Mouse (Mus musculus) kidney, postnatal 0 days (tissue): ENCODE measurements around the gene Khnyn. TPM values are rescaled to one million over a fixed set of nuclear protein-coding genes. Genes with fewer than 3 reads are reported as not detected.

Experiments used
- ATAC-seq: fragments of 200-750 bp; cut with Nextera tagmentation; replicated peaks from 2 replicates; pipeline ENCODE4 v1.8.0; 2017; ENCODE audit warnings: low read depth, moderate number of reproducible peaks, moderate TSS enrichment, moderate library complexity; ENCODE audit not compliant: low FRiP score
- DNase-seq: peaks from one replicate; pipeline ENCODE4 v3.0.0-alpha.2; 2016; ENCODE audit warnings: low spot score
- H3K27ac ChIP-seq: fragments of 300-500 bp; sonication (generic); 2 replicates; pipeline ENCODE4 v1.5.1; 2014; ENCODE audit warnings: mild to moderate bottlenecking
- H3K27me3 ChIP-seq: fragments of 300-500 bp; sonication (generic); 2 replicates; pipeline ENCODE4 v1.6.1; 2014; ENCODE audit warnings: low read length, mixed read lengths; ENCODE audit not compliant: insufficient read depth
- H3K36me3 ChIP-seq: fragments of 300-500 bp; sonication (generic); 2 replicates; pipeline ENCODE4 v1.6.1; 2014; ENCODE audit warnings: low read length, mixed read lengths; ENCODE audit not compliant: insufficient read depth
- H3K4me1 ChIP-seq: fragments of 300-500 bp; sonication (generic); replicated peaks from 2 replicates; pipeline ENCODE4 v1.6.1; 2014; ENCODE audit warnings: antibody characterized with exemption, low read length, mixed read lengths; ENCODE audit not compliant: insufficient read depth
- H3K4me2 ChIP-seq: fragments of 300-500 bp; sonication (generic); 2 replicates; pipeline ENCODE4 v1.6.1; 2014; ENCODE audit warnings: mild to moderate bottlenecking, low read length, moderate library complexity, mixed read lengths
- H3K4me3 ChIP-seq: fragments of 300-500 bp; sonication (generic); replicated peaks from 2 replicates; pipeline ENCODE4 v1.5.1; 2014; ENCODE audit warnings: low read depth, low read length
- H3K9ac ChIP-seq: fragments of 300-500 bp; sonication (generic); 2 replicates; pipeline ENCODE4 v1.6.1; 2014; ENCODE audit warnings: low read depth, low read length
- H3K9me3 ChIP-seq: fragments of 300-500 bp; sonication (generic); replicated peaks from 2 replicates; pipeline ENCODE4 v1.6.1; 2016; ENCODE audit warnings: low read length, inconsistent platforms, mixed read lengths
- CTCF ChIP-seq: IDR thresholded peaks from 2 replicates; pipeline ENCODE4 v1.5.1; 2016; ENCODE audit warnings: antibody characterized with exemption, low read depth, mild to moderate bottlenecking, moderate library complexity
- WGBS: fragments of 180-500 bp; shearing (Covaris S2); extraction: QIAGEN DNeasy Blood & Tissue Kit; methylation state at CpG from one replicate; pipeline ENCODE4 v1.1.7; 2014; 5-methylcytosine and 5-hydroxymethylcytosine counted together
- polyA plus RNA-seq: library from polyadenylated mRNA; unstranded; fragments of >200 nt; fragmentation: Nextera tagmentation; extraction: Ambion mirVana; gene quantifications from 2 replicates; pipeline ENCODE4 v1.2.1, GENCODE M21; 2015

The Khnyn gene
- polyA plus RNA-seq, 1 experiment from 2014 or later = 8.1 TPM

DNA sequence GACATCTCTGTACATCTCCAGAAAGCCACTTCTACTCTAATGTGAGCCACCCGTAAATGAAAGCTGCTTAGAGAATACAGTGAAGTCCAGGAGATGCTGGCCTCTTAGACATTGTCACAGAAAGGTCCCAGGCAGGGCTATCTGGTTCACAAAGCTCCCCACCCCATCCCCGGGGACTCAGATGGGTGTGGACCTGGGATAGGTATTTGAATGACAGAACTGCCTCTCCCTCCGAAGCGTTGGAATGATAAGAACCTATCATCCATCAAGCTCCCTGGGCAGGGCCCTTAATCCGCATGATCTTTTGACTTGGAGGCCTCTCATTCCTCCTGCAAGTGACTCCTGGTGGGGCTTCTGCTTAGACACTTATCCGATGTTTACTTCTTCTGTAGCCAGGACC is 33.9 kb upstream of the Khnyn start:
- WGBS = 78% methylated on average over 6 of the region's 6 CpGs
- H3K4me3 ChIP-seq = no peak overlapping the region
- no peak for DNase-seq

DNA sequence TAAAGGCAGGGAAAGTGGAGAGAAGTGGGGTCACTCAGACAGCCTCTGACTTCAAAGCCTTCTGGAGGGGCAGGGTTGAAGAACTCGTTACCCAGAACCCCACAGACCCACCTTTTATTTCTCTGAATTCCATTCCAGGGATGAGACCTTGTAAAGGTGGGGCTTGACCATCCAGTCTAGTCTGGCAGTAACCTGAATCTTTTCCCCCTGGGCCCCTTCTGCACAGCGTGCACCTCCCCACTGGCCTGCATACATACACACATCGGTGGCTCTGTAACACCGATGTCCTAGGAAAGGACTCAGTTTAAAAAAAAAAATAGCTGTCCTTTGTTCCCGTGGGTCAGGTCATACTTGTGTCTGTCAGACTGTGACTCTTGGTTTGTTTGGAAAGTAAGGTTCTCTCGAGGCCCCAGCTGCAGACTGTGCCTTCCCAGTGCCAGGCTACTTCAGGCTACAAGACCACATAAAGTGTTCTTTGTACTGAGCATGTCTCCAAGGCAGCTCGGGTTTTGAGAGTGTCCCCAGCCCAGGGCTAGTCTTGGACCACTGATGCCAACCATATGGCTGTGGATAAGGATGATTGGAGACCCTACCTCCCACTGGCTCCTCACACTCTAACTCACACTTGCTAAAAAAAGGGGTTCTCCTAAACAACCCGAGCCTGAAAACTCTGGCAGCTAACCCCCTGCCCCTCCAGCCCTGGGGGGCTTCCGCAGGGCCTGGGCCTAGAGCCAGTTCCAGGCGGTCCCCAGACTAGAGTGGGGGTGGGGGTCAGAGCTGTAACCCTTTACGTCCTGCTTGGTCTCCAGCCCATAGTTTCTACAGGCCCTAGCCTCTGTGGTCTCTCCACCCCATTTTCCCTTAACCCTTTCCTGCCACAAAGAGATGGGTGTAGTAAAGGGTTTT is 31.8 kb upstream of the Khnyn start:
- Histone ChIP-seq H3K9ac (peak overlapping the region; percentile 68; the same call in 1 of the 2 replicates), H3K9me3 (no peaks in the 10 kb centered on the region), H3K27ac (peak overlapping the region; percentile 89), H3K4me1 (peaks cover 30% of the 10 kb centered on the region), H3K4me3 (0 out of 2 replicates have a peak overlapping the region, but pooled peaks have one; percentile 2), H3K36me3 (no peaks in the 10 kb centered on the region), H3K4me2 (peak overlapping the region; percentile 84), H3K27me3 (no peaks in the 10 kb centered on the region)
- WGBS = under 1% methylated on average over 11 of the region's 11 CpGs
- TF ChIP-seq CTCF = no peak
- DNase-seq = peak; percentile 87
- ATAC-seq = peak; percentile 69

More for the DNA sequence above, 33.9 kb upstream of the Khnyn start:
- Histone ChIP-seq H3K4me2 (no peak overlapping the region), H3K36me3 (no peaks in the 10 kb centered on the region), H3K4me1 (peaks cover 13% of the 10 kb centered on the region), H3K9me3 (no peaks in the 10 kb centered on the region), H3K9ac (no peak overlapping the region), H3K27me3 (no peaks in the 10 kb centered on the region), H3K27ac (no peak overlapping the region)
- no peak for TF ChIP-seq CTCF
- ATAC-seq = no peak

DNA sequence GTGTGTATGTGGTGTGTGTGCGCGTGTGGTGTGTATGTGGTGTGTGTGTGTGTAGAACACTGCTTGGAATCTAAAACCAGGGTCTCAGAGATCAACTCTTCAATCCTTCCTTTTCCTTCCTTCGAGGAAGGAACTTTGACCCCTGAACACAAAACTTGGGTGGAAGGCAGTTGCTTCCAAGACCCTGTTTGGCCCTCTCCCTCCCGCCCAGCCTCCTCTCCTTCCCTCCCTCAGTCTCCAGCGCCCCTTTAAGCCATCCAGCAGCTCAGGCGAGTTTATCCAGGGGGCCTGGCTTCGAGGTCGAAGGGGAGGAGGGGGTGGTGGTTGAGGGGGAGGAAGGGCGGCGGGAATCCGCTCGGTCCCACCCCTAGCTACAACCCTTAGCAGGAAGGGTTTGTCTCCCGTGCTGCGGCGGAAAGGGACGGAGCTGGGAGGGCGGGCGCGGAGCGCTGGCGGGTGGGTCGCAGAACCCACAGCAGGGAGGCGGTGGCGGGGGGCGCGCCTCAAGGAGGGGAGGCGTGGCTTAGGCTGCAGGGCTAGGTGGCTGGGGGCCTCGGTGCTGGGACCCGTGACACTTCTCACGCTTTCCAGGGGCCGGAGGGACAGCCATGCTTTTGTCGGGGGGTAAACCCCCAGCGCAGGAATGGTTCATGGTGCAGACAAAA is 31.0 kb upstream of the Khnyn start, which contains the start of gene Nynrin:
Nynrin (plus strand) TSS at position 390 of the 665 bp plus-strand sequence.
- TF ChIP-seq CTCF = no peak
- Histone ChIP-seq H3K4me1 (peaks cover 32% of the 10 kb centered on the region), H3K27me3 (no peaks in the 10 kb centered on the region), H3K36me3 (no peaks in the 10 kb centered on the region), H3K9me3 (no peaks in the 10 kb centered on the region), H3K9ac (peak within 1 kb of the TSS; percentile 68), H3K4me2 (peak within 1 kb of the TSS; percentile 84), H3K4me3 (peak within 1 kb of the TSS; percentile 69), H3K27ac (peak within 1 kb of the TSS; percentile 89)
- WGBS = 1% methylated on average over 32 of the region's 33 CpGs
- DNase-seq = peak; percentile 93
- ATAC-seq = peak; percentile 79

DNA sequence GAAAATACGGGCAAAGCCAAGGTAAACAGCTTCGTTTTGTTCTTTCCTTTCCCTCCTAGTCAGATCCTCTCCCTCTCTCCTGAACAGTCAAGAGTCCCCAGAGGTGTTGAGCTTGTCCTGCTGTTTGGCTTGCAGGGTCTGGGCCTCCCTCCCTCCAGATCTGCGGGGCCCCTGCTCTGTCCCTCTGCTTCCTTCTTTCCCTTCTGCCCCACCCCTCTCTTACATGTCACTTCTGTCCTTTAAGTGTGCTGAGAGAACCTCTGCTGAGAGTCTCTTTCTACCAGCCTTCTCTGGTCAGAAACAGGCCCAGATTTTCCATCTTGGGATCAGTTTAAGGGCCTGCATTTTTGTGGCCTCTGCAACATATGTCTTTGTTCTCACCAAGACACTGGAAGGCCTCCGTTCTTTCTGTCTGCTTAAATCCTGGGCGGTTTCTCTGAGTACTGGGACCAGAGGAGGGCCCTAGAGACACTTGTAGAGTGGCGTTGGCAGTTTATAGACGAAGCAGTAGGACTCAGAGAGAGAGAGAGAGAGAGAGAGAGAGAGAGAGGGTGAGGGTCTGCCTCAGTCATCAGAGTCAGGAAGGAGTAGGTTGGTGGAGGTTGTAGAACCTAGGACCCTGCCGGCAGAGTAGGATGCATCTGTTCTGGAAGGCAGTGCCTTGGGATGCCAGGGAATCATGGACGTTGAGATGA is 30.2 kb upstream of the Khnyn start:
- Histone ChIP-seq H3K4me2 (peak overlapping the region; percentile 84), H3K9me3 (no peaks in the 10 kb centered on the region), H3K4me1 (peaks cover 32% of the 10 kb centered on the region), H3K27ac (peak overlapping the region; percentile 89), H3K4me3 (peak overlapping the region; percentile 69), H3K27me3 (no peaks in the 10 kb centered on the region), H3K36me3 (no peaks in the 10 kb centered on the region), H3K9ac (peak overlapping the region; percentile 68)
- WGBS = under 1% methylated on average over 9 of the region's 9 CpGs
- ATAC-seq (no peak; the same call in 1 of the 2 replicates), DNase-seq (peak; percentile 64)
- TF ChIP-seq CTCF = no peak

DNA sequence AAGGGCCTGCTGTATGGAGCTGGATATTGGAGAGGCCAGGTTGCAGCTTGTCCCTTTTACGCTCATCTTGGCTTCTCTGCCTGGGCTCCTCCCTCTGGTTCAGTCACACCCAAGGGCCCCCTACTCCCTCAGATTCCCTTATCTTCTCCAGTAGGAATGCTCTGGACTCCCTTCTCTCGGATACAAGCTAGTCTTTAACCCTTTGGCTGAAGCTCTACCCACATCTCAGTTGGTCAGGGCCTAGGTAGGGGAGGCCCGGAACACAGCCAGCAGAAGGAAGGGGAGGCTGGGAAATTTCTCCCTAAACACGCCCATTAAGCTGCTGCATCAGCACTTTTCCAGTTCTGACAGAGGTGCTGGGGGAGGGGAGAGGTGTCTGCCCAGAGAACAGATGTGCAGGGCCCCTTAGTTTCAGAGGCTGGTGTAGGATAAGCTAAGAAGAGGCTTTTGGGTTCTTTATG is 29.6 kb upstream of the Khnyn start:
- TF ChIP-seq CTCF = no peak
- Histone ChIP-seq H3K9ac (peak overlapping the region; percentile 68), H3K27me3 (no peaks in the 10 kb centered on the region), H3K9me3 (no peaks in the 10 kb centered on the region), H3K4me1 (peaks cover 32% of the 10 kb centered on the region), H3K4me2 (peak overlapping the region; percentile 84), H3K27ac (peak overlapping the region; percentile 89), H3K36me3 (no peaks in the 10 kb centered on the region), H3K4me3 (peak overlapping the region; percentile 69)
- 0% methylated on average over 4 of the region's 4 CpGs for WGBS
- peak; percentile 34 for ATAC-seq
- DNase-seq = peak; percentile 80

DNA sequence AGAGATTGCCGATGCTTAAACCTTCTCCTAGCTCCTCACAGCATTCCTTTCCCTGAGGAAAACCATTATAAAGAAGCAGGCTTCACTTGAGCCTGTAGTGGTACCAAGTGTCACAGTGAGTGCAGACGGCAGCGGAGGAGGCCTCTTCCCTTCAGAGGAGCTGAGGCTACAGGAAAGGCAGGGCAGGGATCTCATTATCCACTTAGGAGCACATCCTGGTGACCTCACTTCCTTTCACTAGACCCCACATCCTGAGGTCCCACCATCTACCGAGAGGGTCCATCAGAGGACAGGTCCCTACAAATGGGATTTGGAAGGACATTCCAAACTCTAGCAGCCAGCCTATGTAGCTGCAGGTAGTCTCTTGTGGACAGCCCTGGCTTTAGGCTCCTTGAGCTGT is 27.2 kb upstream of the Khnyn start:
- no peak for DNase-seq
- WGBS = 38% methylated on average over 4 of the region's 4 CpGs
- Histone ChIP-seq H3K9me3 (no peaks in the 10 kb centered on the region), H3K9ac (no peak overlapping the region), H3K4me1 (peaks cover 32% of the 10 kb centered on the region), H3K27ac (no peak overlapping the region), H3K4me2 (peak overlapping the region; percentile 34), H3K4me3 (no peak overlapping the region), H3K36me3 (0 out of 2 replicates have a peak, but pooled peaks cover 2% of the 10 kb centered on the region), H3K27me3 (no peaks in the 10 kb centered on the region)
- no peak for TF ChIP-seq CTCF
- ATAC-seq = no peak
